Mouse (Mus musculus) E14TG2a.4 (cell line): ENCODE results near the gene Kcnmb2.

ENCODE experiments used
- CTCF ChIP-seq: conservative IDR thresholded peaks from 2 replicates; pipeline ENCODE4 v1.5.1; 2014; ENCODE audit warnings: low read length
- NANOG ChIP-seq: IDR thresholded peaks from 2 replicates; pipeline ENCODE4 v1.6.1; 2014; ENCODE audit warnings: borderline replicate concordance, low read length, mixed read lengths
- POU5F1 ChIP-seq: IDR thresholded peaks from 2 replicates; pipeline ENCODE4 v1.6.1; 2014; ENCODE audit warnings: low read length, borderline replicate concordance

DNA sequence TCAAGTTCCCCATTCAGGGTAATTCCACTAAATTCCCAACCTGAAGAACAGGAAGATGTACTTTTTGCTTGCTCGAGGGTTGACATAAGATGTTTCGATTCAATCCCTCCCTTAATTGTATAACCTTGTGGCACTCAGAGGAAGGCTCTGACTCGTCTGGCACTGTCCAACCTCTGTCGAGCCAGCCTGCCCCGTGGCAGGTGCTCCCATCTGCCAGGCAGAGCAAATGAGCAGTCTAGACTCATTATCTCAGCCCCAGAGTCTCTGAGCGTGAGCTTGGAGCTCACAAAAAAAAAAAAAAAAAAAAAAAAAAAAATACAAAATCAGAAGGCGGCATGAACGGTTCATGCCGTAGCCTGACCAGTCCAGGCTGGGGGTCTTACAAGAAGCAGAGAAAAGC is 130.1 kb downstream of the Kcnmb2 start:
- TF ChIP-seq CTCF (no peak), NANOG (no peak), POU5F1 (no peak)
